Comparison of ENCODE assay signal across 9 mouse cellular contexts in genomic region chr7:44898607-44899006, GRCm38 (mm10). TPM values are rescaled to one million over a fixed set of nuclear protein-coding genes. Genes with fewer than 3 reads are reported as not detected.
DNase-seq lines count a peak whose midpoint lies in the region; ATAC-seq and TF ChIP-seq lines count a peak whose summit lies in the region.
"Had no signal": no experiment of that assay in that cellular context is flagged by ENCODE, and none has a peak within 500 bp of the region (broad histone marks: within the 10 kb centered on the region; RNA-seq: fewer than 3 reads in every experiment).

No protein-coding gene starts in this region.

- TF ChIP-seq RAD21 in MEL (IDR thresholded peaks at IDR 0.05; ENCODE audit: low read depth, low read length): no peak

- peak; percentile 46 for DNase-seq in left cerebral cortex, postnatal 4 days
- no peak for DNase-seq in left cerebral cortex, adult 11 months (ENCODE audit: low spot score)
- peak; percentile 28 for DNase-seq in MEL (ENCODE audit: low read depth, low spot score)
- DNase-seq in embryo, embryonic 10 days (ENCODE audit: low spot score): peak; percentile 40
- peak; percentile 63 for DNase-seq in kidney, postnatal 10 days
- DNase-seq in midbrain, postnatal 0 days (ENCODE audit: low spot score): no peak
- no peak for DNase-seq in natural killer cell, adult 2 months (ENCODE audit: low spot score in 2 of 2)
- DNase-seq in adipocyte (ENCODE audit: low spot score): no peak

- no peak overlapping the region for H3K9ac ChIP-seq in MEL (ENCODE audit: control insufficient read depth, low read depth, low read length, poor library complexity, severe bottlenecking)
- no peak overlapping the region for H3K9ac ChIP-seq in midbrain, postnatal 0 days (replicated peaks; ENCODE audit: low read length, poor library complexity, severe bottlenecking)

- H3K4me1 ChIP-seq in MEL (ENCODE audit: control insufficient read depth in 1 of 2, insufficient read depth in 2 of 2, low read length in 2 of 2): peaks cover 0 to 8% of the 10 kb centered on the region in 2 experiments; a peak in 2 of 4 replicates
- peaks cover 19% of the 10 kb centered on the region for H3K4me1 ChIP-seq in midbrain, postnatal 0 days (ENCODE audit: insufficient read depth, low read length)

- TF ChIP-seq EP300 in MEL (IDR thresholded peaks at IDR 0.05; ENCODE audit: low read depth in 1 of 2, low read length in 2 of 2): no peak

- H3K9me3 ChIP-seq in MEL (replicated peaks; ENCODE audit: insufficient read depth, low read length): no peaks in the 10 kb centered on the region
- H3K9me3 ChIP-seq in midbrain, postnatal 0 days (ENCODE audit: low read length): no peaks in the 10 kb centered on the region
- H3K9me3 ChIP-seq: limb, embryonic 13.5 days had no signal

- TF ChIP-seq POLR2A in MEL (IDR thresholded peaks at IDR 0.05; ENCODE audit: control insufficient read depth in 1 of 2, insufficient read depth in 1 of 2, low read depth in 1 of 2, low read length in 2 of 2, poor library complexity in 1 of 2): no peak; a peak in 1 of 4 replicates

- 37% methylated on average over 12 of the region's 19 CpGs for WGBS in midbrain, postnatal 0 days

- H3K4me3 ChIP-seq in MEL (ENCODE audit: control insufficient read depth in 1 of 2, insufficient read depth in 1 of 2, low read depth in 2 of 2, low read length in 2 of 2): no peak overlapping the region
- H3K4me3 ChIP-seq in midbrain, postnatal 0 days (ENCODE audit: low read depth, low read length): no peak overlapping the region
- H3K4me3 ChIP-seq: limb, embryonic 13.5 days had no signal

- H3K27ac ChIP-seq in MEL (ENCODE audit: control insufficient read depth, low read depth, low read length): no peak overlapping the region
- no peak overlapping the region for H3K27ac ChIP-seq in midbrain, postnatal 0 days (ENCODE audit: low read depth, low read length)
- H3K27ac ChIP-seq: limb, embryonic 13.5 days had no signal

- H3K36me3 ChIP-seq in MEL (ENCODE audit: control insufficient read depth in 1 of 2, insufficient read depth in 2 of 2, low read length in 2 of 2): peaks cover 0 to 6% of the 10 kb centered on the region in 2 experiments; a peak in 2 of 4 replicates
- peaks cover 38% of the 10 kb centered on the region for H3K36me3 ChIP-seq in midbrain, postnatal 0 days (ENCODE audit: insufficient read depth, low read length)

- no peak for ATAC-seq in midbrain, postnatal 0 days (ENCODE audit: low FRiP score)

- TF ChIP-seq CTCF in MEL (IDR thresholded peaks at IDR 0.05 in 2 of 3, conservative IDR thresholded peaks at IDR 0.05 in 1 of 3; ENCODE audit: control insufficient read depth in 1 of 3, insufficient read depth in 1 of 3, low read depth in 2 of 3, low read length in 3 of 3, poor library complexity in 1 of 3, severe bottlenecking in 1 of 3): peak; percentile 26 to 53 (median 30); a peak in 5 of 6 replicates
- peak; percentile 49 for TF ChIP-seq CTCF in midbrain, postnatal 0 days (IDR thresholded peaks at IDR 0.05)

- no peaks in the 10 kb centered on the region; the same call in 1 of the 2 replicates for H3K79me2 ChIP-seq in MEL (ENCODE audit: control insufficient read depth, insufficient read depth, low read length, poor library complexity)

- intact Hi-C loops in left cerebral cortex, postnatal 4 days (cut with DNase I): no loop called here

- no peak overlapping the region; the same call in 1 of the 2 replicates for H3K4me2 ChIP-seq in midbrain, postnatal 0 days (ENCODE audit: low read depth, low read length, poor library complexity, severe bottlenecking)
- H3K4me2 ChIP-seq: limb, embryonic 13.5 days had no signal

- no peaks in the 10 kb centered on the region for H3K27me3 ChIP-seq in MEL (ENCODE audit: control insufficient read depth in 1 of 2, insufficient read depth in 2 of 2, low read length in 2 of 2)
- no peaks in the 10 kb centered on the region for H3K27me3 ChIP-seq in midbrain, postnatal 0 days (ENCODE audit: insufficient read depth, low read length)
- H3K27me3 ChIP-seq: limb, embryonic 13.5 days had no signal

TF ChIP-seq in MEL, 35 proteins besides CTCF, POLR2A, EP300 and RAD21:
- TF ChIP-seq JUND (IDR thresholded peaks at IDR 0.05; ENCODE audit: low read depth, low read length) (no peak), SMC3 (IDR thresholded peaks at IDR 0.05; ENCODE audit: low read depth, low read length) (0 out of 2 replicates have a peak, but pooled peaks have one; percentile 7)

RNA-seq across cellular contexts. Expression of gene Fuz, which starts 2.7 kb away (rescaled TPM):
- total RNA-seq in left cerebral cortex, postnatal 4 days (2021): 10 to 100 TPM; 10.5 to 13.1 TPM
- 6.8 and 9.4 TPM in 2 replicates for total RNA-seq in MEL (2012; rRNA removed)
- 10 to 100 TPM in 1 of 2 experiments, not detected in 1; 18.1 TPM for polyA plus RNA-seq in MEL (2012; ENCODE audit: insufficient read depth in 1 of 2, insufficient read length in 2 of 2, low read depth in 1 of 2, low replicate concordance in 2 of 2, missing spikeins in 1 of 2)
- total RNA-seq in midbrain, postnatal 0 days (2014; rRNA removed): 18.5 and 22.4 TPM in 2 replicates
- polyA plus RNA-seq in midbrain, postnatal 0 days (2015; fragmentation: Nextera tagmentation; extraction: Ambion mirVana): 14.8 and 15.4 TPM in 2 replicates

RNA-seq across cellular contexts. Expression of gene Med25, which starts 6.1 kb away (rescaled TPM):
- total RNA-seq in left cerebral cortex, postnatal 4 days (2021): 100 to 1,000 TPM; 117 to 122 TPM
- 50.5 and 53.9 TPM in 2 replicates for total RNA-seq in MEL (2012; rRNA removed)
- 100 to 1,000 TPM in 1 of 2 experiments, not detected in 1; 118 TPM for polyA plus RNA-seq in MEL (2012; ENCODE audit: insufficient read depth in 1 of 2, insufficient read length in 2 of 2, low read depth in 1 of 2, low replicate concordance in 2 of 2, missing spikeins in 1 of 2)
- total RNA-seq in midbrain, postnatal 0 days (2014; rRNA removed): 153 and 182 TPM in 2 replicates
- 150 and 154 TPM in 2 replicates for polyA plus RNA-seq in midbrain, postnatal 0 days (2015; fragmentation: Nextera tagmentation; extraction: Ambion mirVana)

RNA-seq across cellular contexts. Expression of gene Ptov1, which starts 29.0 kb away (rescaled TPM):
- 100 to 1,000 TPM; 423 to 428 TPM for total RNA-seq in left cerebral cortex, postnatal 4 days (2021)
- 44.1 and 46.4 TPM in 2 replicates for total RNA-seq in MEL (2012; rRNA removed)
- polyA plus RNA-seq in MEL (2012; ENCODE audit: insufficient read depth in 1 of 2, insufficient read length in 2 of 2, low read depth in 1 of 2, low replicate concordance in 2 of 2, missing spikeins in 1 of 2): 100 to 1,000 TPM in 1 of 2 experiments, not detected in 1; 168 TPM
- 484 and 500 TPM in 2 replicates for total RNA-seq in midbrain, postnatal 0 days (2014; rRNA removed)
- 430 and 439 TPM in 2 replicates for polyA plus RNA-seq in midbrain, postnatal 0 days (2015; fragmentation: Nextera tagmentation; extraction: Ambion mirVana)

RNA-seq across cellular contexts. Expression of gene Ap2a1, which starts 30.7 kb away (rescaled TPM):
- 100 to 1,000 TPM; 232 to 258 TPM for total RNA-seq in left cerebral cortex, postnatal 4 days (2021)
- 54.0 and 54.4 TPM in 2 replicates for total RNA-seq in MEL (2012; rRNA removed)
- polyA plus RNA-seq in MEL (2012; ENCODE audit: insufficient read depth in 1 of 2, insufficient read length in 2 of 2, low read depth in 1 of 2, low replicate concordance in 2 of 2, missing spikeins in 1 of 2): 100 to 1,000 TPM in 1 of 2 experiments, 10 to 100 TPM in 1; 73.1 to 107 TPM
- total RNA-seq in midbrain, postnatal 0 days (2014; rRNA removed): 208 and 238 TPM in 2 replicates
- 128 and 129 TPM in 2 replicates for polyA plus RNA-seq in midbrain, postnatal 0 days (2015; fragmentation: Nextera tagmentation; extraction: Ambion mirVana)

RNA-seq across cellular contexts. Expression of gene Pnkp, which starts 41.7 kb away (rescaled TPM):
- total RNA-seq in left cerebral cortex, postnatal 4 days (2021): 10 to 100 TPM; 27.5 to 29.3 TPM
- total RNA-seq in MEL (2012; rRNA removed): 39.3 and 49.9 TPM in 2 replicates
- 10 to 100 TPM in 1 of 2 experiments, not detected in 1; 45.6 TPM for polyA plus RNA-seq in MEL (2012; ENCODE audit: insufficient read depth in 1 of 2, insufficient read length in 2 of 2, low read depth in 1 of 2, low replicate concordance in 2 of 2, missing spikeins in 1 of 2)
- 29.5 and 32.4 TPM in 2 replicates for total RNA-seq in midbrain, postnatal 0 days (2014; rRNA removed)
- polyA plus RNA-seq in midbrain, postnatal 0 days (2015; fragmentation: Nextera tagmentation; extraction: Ambion mirVana): 31.2 and 31.5 TPM in 2 replicates

Comparison
In these comparisons a context has a peak if more than half of its experiments do, and no peak if none do; other contexts are left out.
1. DNase-seq: peak in left cerebral cortex, postnatal 4 days (single experiment), MEL (single experiment), embryo, embryonic 10 days (single experiment) and kidney, postnatal 10 days (single experiment); none in left cerebral cortex, adult 11 months (single experiment), midbrain, postnatal 0 days (single experiment), natural killer cell, adult 2 months (0 of 2) and adipocyte (single experiment).